Mouse (Mus musculus) G1E (cell line): ENCODE results near the gene Adarb2. TPM values are rescaled to one million over a fixed set of nuclear protein-coding genes. Genes with fewer than 3 reads are reported as not detected.

Source experiments
- ATAC-seq: 2 replicates; pipeline ENCODE4 v1.8.0; 2016; ENCODE audit warnings: mild to moderate bottlenecking; ENCODE audit not compliant: insufficient number of reproducible peaks, poor library complexity, low FRiP score, severe bottlenecking; ENCODE audit errors: extremely low read depth
- DNase-seq: peaks from one replicate; pipeline ENCODE4 v3.0.0; 2012; ENCODE audit warnings: low spot score
- H3K27me3 ChIP-seq: 2 replicates; pipeline ENCODE4 v1.6.1; 2012; ENCODE audit warnings: mild to moderate bottlenecking, low read length, inconsistent platforms; ENCODE audit not compliant: insufficient read depth
- H3K36me3 ChIP-seq: replicated peaks from 2 replicates; pipeline ENCODE3; 2012; ENCODE audit warnings: mild to moderate bottlenecking, inconsistent platforms
- H3K4me1 ChIP-seq: 2 replicates; pipeline ENCODE4 v1.6.1; 2012; ENCODE audit warnings: low read depth, low read length, inconsistent platforms, mixed read lengths; ENCODE audit not compliant: insufficient read depth
- H3K4me3 ChIP-seq: 2 replicates; pipeline ENCODE4 v1.5.1; 2012; ENCODE audit warnings: low read depth, mild to moderate bottlenecking, inconsistent platforms, low read length, moderate library complexity, mixed read lengths
- H3K9me3 ChIP-seq: replicated peaks from 2 replicates; pipeline ENCODE4 v1.6.1; 2012; ENCODE audit warnings: inconsistent platforms
- CTCF ChIP-seq: IDR thresholded peaks from 2 replicates; pipeline ENCODE4 v1.5.1; 2012; ENCODE audit warnings: low read depth, low read length, inconsistent platforms, mixed read lengths
- GATA1 ChIP-seq: IDR thresholded peaks from 2 replicates; pipeline ENCODE4 v1.6.1; 2012; ENCODE audit warnings: borderline replicate concordance, low read length, inconsistent platforms, mixed read lengths
- GATA2 ChIP-seq: IDR thresholded peaks from 2 replicates; pipeline ENCODE4 v1.6.1; 2012; ENCODE audit warnings: low read depth, low read length, inconsistent platforms, borderline replicate concordance
- POLR2AphosphoS5 ChIP-seq: IDR thresholded peaks from 2 replicates; pipeline ENCODE4 v1.6.1; 2012; ENCODE audit warnings: low read depth, low read length, inconsistent platforms; ENCODE audit not compliant: insufficient replicate concordance
- TAL1 ChIP-seq: conservative IDR thresholded peaks from 2 replicates; pipeline ENCODE4 v1.6.1; 2012; ENCODE audit warnings: low read depth, low read length, inconsistent platforms, mixed read lengths
- polyA plus RNA-seq: library from polyadenylated mRNA; stranded (reverse); fragments of >175 nt; gene quantifications from 2 replicates; pipeline ENCODE4 v1.2.3, GENCODE M21; 2012
- total RNA-seq, 2 experiments: library from RNA; stranded (forward) in 1 of 2; stranded (reverse) in 1 of 2; fragments of 200-1000 nt in 1 of 2; fragments of >200 nt in 1 of 2; fragmentation: Nextera tagmentation in 1 of 2; gene quantifications; 2 replicates each; pipeline ENCODE4 v1.2.3; 2014 to 2017

The Adarb2 gene
- total and polyA plus RNA-seq, 3 experiments = 0.33 TPM; not detected in 2

GRCm38 (mm10) chr13:8567111-8568026, 364.7 kb downstream of the Adarb2 start:
- DNase-seq = no peak
- no peak for TF ChIP-seq GATA2
- no peak for TF ChIP-seq GATA1
- no peak for TF ChIP-seq TAL1
- no peak for TF ChIP-seq CTCF
- no peak for TF ChIP-seq POLR2AphosphoS5
- Histone ChIP-seq H3K9me3 (no peaks in the 10 kb centered on the region), H3K4me3 (no peak overlapping the region), H3K27me3 (no peaks in the 10 kb centered on the region), H3K36me3 (no peaks in the 10 kb centered on the region), H3K4me1 (no peaks in the 10 kb centered on the region)
- ATAC-seq = no peak

- Histone ChIP-seq H3K36me3 (no peaks in the 10 kb centered on the region), H3K27me3 (no peaks in the 10 kb centered on the region), H3K9me3 (no peaks in the 10 kb centered on the region), H3K4me1 (no peaks in the 10 kb centered on the region), H3K4me3 (no peak overlapping the region)
- ATAC-seq = no peak
- TF ChIP-seq GATA2 (no peak), GATA1 (no peak), TAL1 (no peak), POLR2AphosphoS5 (no peak), CTCF (no peak)
- DNase-seq = no peak
Observed at GRCm38 (mm10) chr13:8570269-8570668, 367.6 kb downstream of the Adarb2 start.

- H3K4me3 ChIP-seq = no peak overlapping the region
- no peak for ATAC-seq
- no peak for DNase-seq
- H3K9me3 ChIP-seq = no peaks in the 10 kb centered on the region
- no peaks in the 10 kb centered on the region for H3K27me3 ChIP-seq
- TF ChIP-seq TAL1 (no peak), POLR2AphosphoS5 (no peak), GATA1 (no peak), GATA2 (no peak), CTCF (no peak)
- H3K4me1 ChIP-seq = no peaks in the 10 kb centered on the region
- no peaks in the 10 kb centered on the region for H3K36me3 ChIP-seq
Observed at GRCm38 (mm10) chr13:8573908-8574307, 371.2 kb downstream of the Adarb2 start.

GRCm38 (mm10) chr13:8584257-8585005, 381.8 kb downstream of the Adarb2 start:
- Histone ChIP-seq H3K27me3 (no peaks in the 10 kb centered on the region), H3K9me3 (no peaks in the 10 kb centered on the region), H3K4me1 (no peaks in the 10 kb centered on the region), H3K4me3 (no peak overlapping the region), H3K36me3 (no peaks in the 10 kb centered on the region)
- TF ChIP-seq CTCF = no peak
- TF ChIP-seq GATA1 = no peak
- TF ChIP-seq TAL1 = no peak
- TF ChIP-seq GATA2 = no peak
- no peak for TF ChIP-seq POLR2AphosphoS5
- ATAC-seq (no peak), DNase-seq (no peak)

- no peaks in the 10 kb centered on the region for H3K9me3 ChIP-seq
- H3K4me1 ChIP-seq = no peaks in the 10 kb centered on the region
- no peaks in the 10 kb centered on the region for H3K36me3 ChIP-seq
- no peak for TF ChIP-seq POLR2AphosphoS5
- no peak for TF ChIP-seq GATA1
- TF ChIP-seq TAL1 = no peak
- no peak for TF ChIP-seq GATA2
- no peak for TF ChIP-seq CTCF
- H3K4me3 ChIP-seq = no peak overlapping the region
- H3K27me3 ChIP-seq = no peaks in the 10 kb centered on the region
- DNase-seq (no peak), ATAC-seq (no peak)
Observed at GRCm38 (mm10) chr13:8587447-8587846, 384.8 kb downstream of the Adarb2 start.

GRCm38 (mm10) chr13:8590460-8590859, 387.8 kb downstream of the Adarb2 start:
- Histone ChIP-seq H3K27me3 (no peaks in the 10 kb centered on the region), H3K9me3 (no peaks in the 10 kb centered on the region), H3K36me3 (no peaks in the 10 kb centered on the region), H3K4me1 (no peaks in the 10 kb centered on the region), H3K4me3 (no peak overlapping the region)
- DNase-seq (no peak), ATAC-seq (no peak)
- TF ChIP-seq TAL1 = no peak
- TF ChIP-seq GATA1 = no peak
- no peak for TF ChIP-seq GATA2
- TF ChIP-seq CTCF = no peak
- TF ChIP-seq POLR2AphosphoS5 = no peak
